Mouse (Mus musculus): ENCODE measurements around the gene Nol9. TPM values are rescaled to one million over a fixed set of nuclear protein-coding genes. Genes with fewer than 3 reads are reported as not detected.

Gene Nol9
- total and polyA plus RNA-seq, 3 experiments = 80.3 to 114 (median 80.9) TPM

- no peaks in the 10 kb centered on the region for H3K79me2 ChIP-seq (ENCODE audit: control insufficient read depth, insufficient read depth, low read length, poor library complexity)
- no peaks in the 10 kb centered on the region for H3K36me3 ChIP-seq (ENCODE audit: control insufficient read depth in 1 of 2, insufficient read depth in 2 of 2, low read length in 2 of 2)
- no peak overlapping the region for H3K27ac ChIP-seq (ENCODE audit: control insufficient read depth, low read depth, low read length)
- H3K9ac ChIP-seq (ENCODE audit: control insufficient read depth, low read depth, low read length, poor library complexity, severe bottlenecking) = no peak overlapping the region
- DNase-seq (ENCODE audit: low read depth, low spot score) = no peak
- TF ChIP-seq TCF12 (IDR thresholded peaks at IDR 0.05; ENCODE audit: low read depth, low read length) (no peak), ZMIZ1 (IDR thresholded peaks at IDR 0.05; ENCODE audit: low read depth, low read length) (no peak), RCOR1 (IDR thresholded peaks at IDR 0.05; ENCODE audit: low read depth, low read length) (no peak), JUND (IDR thresholded peaks at IDR 0.05; ENCODE audit: low read depth, low read length) (no peak), NELFE (IDR thresholded peaks at IDR 0.05; ENCODE audit: low read depth, low read length) (no peak), MAZ (IDR thresholded peaks at IDR 0.05; ENCODE audit: low read depth, low read length) (no peak), ZNF384 (IDR thresholded peaks at IDR 0.05; ENCODE audit: low read depth, low read length) (no peak), ZC3H11A (IDR thresholded peaks at IDR 0.05; ENCODE audit: low read depth, low read length) (no peak), RAD21 (IDR thresholded peaks at IDR 0.05; ENCODE audit: low read depth, low read length) (no peak; the same call in 1 of the 2 replicates), SMC3 (IDR thresholded peaks at IDR 0.05; ENCODE audit: low read depth, low read length) (peak; percentile 34), MEF2A (IDR thresholded peaks at IDR 0.05; ENCODE audit: extremely low read depth, insufficient replicate concordance, low read depth, low read length, poor library complexity, severe bottlenecking) (no peak), MYC (IDR thresholded peaks at IDR 0.05; ENCODE audit: low read depth, low read length) (0 out of 2 replicates have a peak, but pooled peaks have one; percentile 30), CHD2 (IDR thresholded peaks at IDR 0.05; ENCODE audit: low read length) (no peak), CTCF (IDR thresholded peaks at IDR 0.05 in 2 of 3, conservative IDR thresholded peaks at IDR 0.05 in 1 of 3; ENCODE audit: control insufficient read depth in 1 of 3, insufficient read depth in 1 of 3, low read depth in 2 of 3, low read length in 3 of 3, poor library complexity in 1 of 3, severe bottlenecking in 1 of 3) (peak in 1 of 3 experiments; percentile 33; a peak in 2 of 6 replicates), POLR2AphosphoS2 (IDR thresholded peaks at IDR 0.05; ENCODE audit: low read length) (no peak), GATA1 (IDR thresholded peaks at IDR 0.05; ENCODE audit: low read depth, low read length) (no peak)
- H3K4me1 ChIP-seq (ENCODE audit: control insufficient read depth in 1 of 2, insufficient read depth in 2 of 2, low read length in 2 of 2) = no peaks in the 10 kb centered on the region
- no peaks in the 10 kb centered on the region for H3K9me3 ChIP-seq (replicated peaks; ENCODE audit: insufficient read depth, low read length)
- no peak overlapping the region for H3K4me3 ChIP-seq (ENCODE audit: control insufficient read depth in 1 of 2, insufficient read depth in 1 of 2, low read depth in 2 of 2, low read length in 2 of 2)
- no peaks in the 10 kb centered on the region for H3K27me3 ChIP-seq (ENCODE audit: control insufficient read depth in 1 of 2, insufficient read depth in 2 of 2, low read length in 2 of 2)
These were observed 40.1 kb downstream of the Nol9 start for GRCm38 (mm10) chr4:152079261-152079660.

- DNase-seq (ENCODE audit: low read depth, low spot score) = no peak
- Histone ChIP-seq H3K27me3 (ENCODE audit: control insufficient read depth in 1 of 2, insufficient read depth in 2 of 2, low read length in 2 of 2) (no peaks in the 10 kb centered on the region), H3K9ac (ENCODE audit: control insufficient read depth, low read depth, low read length, poor library complexity, severe bottlenecking) (no peak overlapping the region), H3K79me2 (ENCODE audit: control insufficient read depth, insufficient read depth, low read length, poor library complexity) (no peaks in the 10 kb centered on the region), H3K27ac (ENCODE audit: control insufficient read depth, low read depth, low read length) (no peak overlapping the region), H3K4me1 (ENCODE audit: control insufficient read depth in 1 of 2, insufficient read depth in 2 of 2, low read length in 2 of 2) (no peaks in the 10 kb centered on the region), H3K9me3 (replicated peaks; ENCODE audit: insufficient read depth, low read length) (no peaks in the 10 kb centered on the region), H3K4me3 (ENCODE audit: control insufficient read depth in 1 of 2, insufficient read depth in 1 of 2, low read depth in 2 of 2, low read length in 2 of 2) (no peak overlapping the region), H3K36me3 (ENCODE audit: control insufficient read depth in 1 of 2, insufficient read depth in 2 of 2, low read length in 2 of 2) (no peaks in the 10 kb centered on the region)
- TF ChIP-seq ETS1 (IDR thresholded peaks at IDR 0.05; ENCODE audit: low read depth, low read length) = no peak
- TF ChIP-seq CTCF (IDR thresholded peaks at IDR 0.05 in 2 of 3, conservative IDR thresholded peaks at IDR 0.05 in 1 of 3; ENCODE audit: control insufficient read depth in 1 of 3, insufficient read depth in 1 of 3, low read depth in 2 of 3, low read length in 3 of 3, poor library complexity in 1 of 3, severe bottlenecking in 1 of 3) = no peak
These were observed 40.8 kb downstream of the Nol9 start for GRCm38 (mm10) chr4:152079931-152080330.

All from MEL (cell line).